Comparison of ENCODE assay signal across 10 mouse cellular contexts in the genomic region with DNA sequence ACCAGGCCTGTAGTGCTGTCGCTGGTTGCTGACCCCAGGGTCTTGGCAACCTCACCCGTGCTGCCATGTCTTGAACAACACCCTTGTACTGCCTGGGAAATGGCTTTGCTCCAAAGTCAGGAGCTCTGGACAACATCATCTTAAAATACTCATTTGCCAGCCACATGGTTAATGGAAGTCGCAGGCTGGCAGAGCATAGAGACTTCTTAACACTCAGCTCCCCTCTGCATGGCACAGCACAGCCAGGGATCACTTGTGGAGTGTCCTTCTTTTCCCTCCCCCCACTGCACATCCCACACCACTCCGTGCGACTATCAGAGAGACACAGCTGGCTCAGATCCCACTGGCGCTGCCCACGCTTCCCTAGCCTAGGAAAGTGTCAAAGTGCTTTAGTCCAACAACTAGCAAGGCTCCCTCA. TPM values are rescaled to one million over a fixed set of nuclear protein-coding genes. Genes with fewer than 3 reads are reported as not detected.
DNase-seq lines count a peak whose midpoint lies in the region; ATAC-seq lines count a peak whose summit lies in the region.
"Had no signal": no experiment of that assay in that cellular context is flagged by ENCODE, and none has a peak within 500 bp of the region (broad histone marks: within the 10 kb centered on the region; RNA-seq: fewer than 3 reads in every experiment).

No protein-coding gene starts in this region.

- no peak overlapping the region for H3K4me3 ChIP-seq in embryonic facial prominence, embryonic 15.5 days (replicated peaks)
- no peak overlapping the region for H3K4me3 ChIP-seq in embryonic facial prominence, embryonic 10.5 days
- H3K4me3 ChIP-seq: limb, embryonic 13.5 days; midbrain, embryonic 12.5 days had no signal

- no peaks in the 10 kb centered on the region for H3K27me3 ChIP-seq in embryonic facial prominence, embryonic 15.5 days
- H3K27me3 ChIP-seq in embryonic facial prominence, embryonic 10.5 days (replicated peaks; ENCODE audit: low read depth, poor library complexity, severe bottlenecking): no peaks in the 10 kb centered on the region
- H3K27me3 ChIP-seq: limb, embryonic 13.5 days had no signal

- no peak overlapping the region for H3K4me2 ChIP-seq in embryonic facial prominence, embryonic 15.5 days (replicated peaks)
- H3K4me2 ChIP-seq: limb, embryonic 13.5 days; midbrain, embryonic 12.5 days had no signal

- peaks cover 54% of the 10 kb centered on the region for H3K4me1 ChIP-seq in embryonic facial prominence, embryonic 15.5 days
- peaks cover 4% of the 10 kb centered on the region for H3K4me1 ChIP-seq in embryonic facial prominence, embryonic 10.5 days
- H3K4me1 ChIP-seq: midbrain, embryonic 12.5 days had no signal

- intact Hi-C loops in heart, postnatal 10 days (cut with DNase I): loop anchor here (1.0 to 10.0 kb wide), 3 partner anchors 27 to 237 kb away; a partner anchor contains a TSS

- no peaks in the 10 kb centered on the region for H3K36me3 ChIP-seq in embryonic facial prominence, embryonic 15.5 days
- no peaks in the 10 kb centered on the region for H3K36me3 ChIP-seq in embryonic facial prominence, embryonic 10.5 days (replicated peaks)
- H3K36me3 ChIP-seq: limb, embryonic 13.5 days; midbrain, embryonic 12.5 days had no signal

- 55% methylated on average over 7 of the region's 7 CpGs for WGBS in embryonic facial prominence, embryonic 15.5 days
- 83% methylated on average over 7 of the region's 7 CpGs for WGBS in embryonic facial prominence, embryonic 10.5 days

- ATAC-seq in embryonic facial prominence, embryonic 15.5 days (ENCODE audit: insufficient number of reproducible peaks, low FRiP score, low TSS enrichment, low read depth): no peak
- no peak for ATAC-seq in activated CD4-positive, CD25-positive, alpha-beta regulatory T cell, adult 4 months

- H3K27ac ChIP-seq in embryonic facial prominence, embryonic 15.5 days (replicated peaks): peak overlapping the region; percentile 58; the same call in 1 of the 2 replicates
- H3K27ac ChIP-seq in embryonic facial prominence, embryonic 10.5 days (replicated peaks): no peak overlapping the region
- H3K27ac ChIP-seq: limb, embryonic 13.5 days; midbrain, embryonic 12.5 days had no signal

- no peak for DNase-seq in embryonic facial prominence, embryonic 10.5 days (ENCODE audit: low spot score)
- peak; percentile 58 to 72 for DNase-seq in kidney, postnatal 4 days
- no peak for DNase-seq in kidney, adult 8-10 months
- DNase-seq in Muller cell, postnatal 12 days (ENCODE audit: inconsistent ontology term): peak; percentile 45
- peak; percentile 75 for DNase-seq in heart, postnatal 10 days
- no peak for DNase-seq in thymus, postnatal 25 days

- H3K9ac ChIP-seq in embryonic facial prominence, embryonic 15.5 days: no peak overlapping the region
- H3K9ac ChIP-seq: midbrain, embryonic 12.5 days had no signal

- H3K9me3 ChIP-seq in embryonic facial prominence, embryonic 15.5 days (replicated peaks): no peaks in the 10 kb centered on the region
- no peaks in the 10 kb centered on the region for H3K9me3 ChIP-seq in embryonic facial prominence, embryonic 10.5 days
- H3K9me3 ChIP-seq: limb, embryonic 13.5 days; midbrain, embryonic 12.5 days had no signal

RNA-seq across cellular contexts. Expression of a gene that starts 32.0 kb away (rescaled TPM):
- 21.4 and 25.0 TPM in 2 replicates for polyA plus RNA-seq in embryonic facial prominence, embryonic 15.5 days (2015; fragmentation: Nextera tagmentation; extraction: Ambion mirVana)
- 0.47 and 0.61 TPM in 2 replicates for polyA plus RNA-seq in embryonic facial prominence, embryonic 10.5 days (2016; fragmentation: Nextera tagmentation; extraction: Ambion mirVana)
- 10 to 100 TPM; 20.0 to 20.2 TPM for total RNA-seq in heart, postnatal 10 days (2021)
- 10 to 100 TPM; 25.3 to 30.0 TPM for polyA plus RNA-seq in activated CD4-positive, CD25-positive, alpha-beta regulatory T cell, adult 4 months (2017; shearing (Covaris generic))

RNA-seq across cellular contexts. Expression of a gene that starts 38.5 kb away (rescaled TPM):
- polyA plus RNA-seq in embryonic facial prominence, embryonic 15.5 days (2015; fragmentation: Nextera tagmentation; extraction: Ambion mirVana): 67.0 and 67.6 TPM in 2 replicates
- 87.6 and 100 TPM in 2 replicates for polyA plus RNA-seq in embryonic facial prominence, embryonic 10.5 days (2016; fragmentation: Nextera tagmentation; extraction: Ambion mirVana)
- 10 to 100 TPM; 54.8 to 60.2 TPM for total RNA-seq in heart, postnatal 10 days (2021)
- 10 to 100 TPM; 74.4 to 95.6 TPM for polyA plus RNA-seq in activated CD4-positive, CD25-positive, alpha-beta regulatory T cell, adult 4 months (2017; shearing (Covaris generic))

Comparison
In these comparisons a context has a peak if more than half of its experiments do, and no peak if none do; other contexts are left out.
1. DNase-seq: peak in kidney, postnatal 4 days (2 of 2), Muller cell, postnatal 12 days (single experiment) and heart, postnatal 10 days (2 of 2); none in embryonic facial prominence, embryonic 10.5 days (single experiment), kidney, adult 8-10 months (0 of 2) and thymus, postnatal 25 days (single experiment).
2. RNA of a gene that starts 32.0 kb away (polyA plus RNA-seq): 25.3 to 30.0 TPM in activated CD4-positive, CD25-positive, alpha-beta regulatory T cell, adult 4 months and 21.4 to 25.0 TPM in embryonic facial prominence, embryonic 15.5 days; 0.47 to 0.61 TPM in embryonic facial prominence, embryonic 10.5 days; every median in the first group is over 10 times any median in the second.